Mouse (Mus musculus) lung, adult 2 months (tissue): ENCODE data around the gene Ank. TPM values are rescaled to one million over a fixed set of nuclear protein-coding genes. Genes with fewer than 3 reads are reported as not detected.

Experiments used
- DNase-seq: peaks from one replicate; pipeline ENCODE4 v3.0.0; 2022
- H3K4me1 ChIP-seq: fragments of 200-500 bp; 2 replicates; pipeline ENCODE4 v1.6.1; 2011; ENCODE audit warnings: low read length; ENCODE audit not compliant: control insufficient read depth, insufficient read depth
- H3K4me3 ChIP-seq: fragments of 200-500 bp; replicated peaks from 2 replicates; pipeline ENCODE3; 2011; ENCODE audit warnings: low read depth, mild to moderate bottlenecking, control low read depth, low read length; ENCODE audit errors: extremely low read depth
- CTCF ChIP-seq: fragments of 200-500 bp; IDR thresholded peaks from 2 replicates; pipeline ENCODE4 v1.5.1; 2011; ENCODE audit warnings: mild to moderate bottlenecking, low read length, control low read depth; ENCODE audit not compliant: insufficient read depth
- POLR2A ChIP-seq: fragments of 200-500 bp; IDR thresholded peaks from 2 replicates; pipeline ENCODE4 v1.6.1; 2011; ENCODE audit warnings: low read depth, mild to moderate bottlenecking, control low read depth, low read length, borderline replicate concordance; ENCODE audit errors: extremely low read depth
- WGBS: fragments of 180-500 bp; shearing (Covaris S2); methylation state at CpG from one replicate; pipeline ENCODE4 v1.1.7; 2018; 5-methylcytosine and 5-hydroxymethylcytosine counted together
- polyA plus RNA-seq: library from polyadenylated mRNA; depleted of rRNA; stranded (reverse); fragments of >200 nt; gene quantifications from 2 replicates; pipeline ENCODE4 v1.2.3, GENCODE M21; 2012

Ank gene
- polyA plus RNA-seq, 1 experiment: 26.4 TPM

- DNase-seq: no peak
- WGBS: 53% methylated on average over 3 of the region's 3 CpGs
- no peak for TF ChIP-seq POLR2A
- no peak for TF ChIP-seq CTCF
- no peak overlapping the region for H3K4me3 ChIP-seq
- H3K4me1 ChIP-seq: no peaks in the 10 kb centered on the region; the same call in 1 of the 2 replicates
Measured at GRCm38 (mm10) chr15:27533036-27533435, 66.6 kb downstream of the Ank start.

DNA sequence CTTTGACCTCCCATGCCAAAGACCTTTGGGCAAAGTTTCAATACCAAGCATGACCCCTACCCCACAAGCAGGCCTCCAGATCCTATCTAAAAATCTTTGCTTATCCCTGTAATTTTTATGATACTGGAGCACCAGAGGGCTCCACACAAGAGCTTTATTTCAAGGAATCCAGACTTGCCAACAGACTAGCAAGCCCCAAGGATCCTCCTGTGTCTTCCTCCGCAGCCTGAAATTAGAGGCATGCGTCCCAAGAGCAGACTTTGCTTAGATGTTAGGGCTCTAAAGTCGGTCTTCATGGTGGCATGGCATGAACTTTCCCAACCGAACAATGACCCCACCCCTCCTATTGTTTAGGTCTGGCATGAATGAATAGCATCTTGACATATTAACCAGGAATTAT lies 69.2 kb downstream of the Ank start:
- DNase-seq: no peak
- WGBS: 77% methylated on average over 4 of the region's 4 CpGs
- TF ChIP-seq POLR2A (no peak), CTCF (no peak)
- H3K4me1 ChIP-seq: no peaks in the 10 kb centered on the region; the same call in 1 of the 2 replicates
- H3K4me3 ChIP-seq: no peak overlapping the region

- DNase-seq: no peak
- no peaks in the 10 kb centered on the region; the same call in 1 of the 2 replicates for H3K4me1 ChIP-seq
- TF ChIP-seq POLR2A (no peak), CTCF (no peak)
- WGBS: 90% methylated on average over 7 of the region's 7 CpGs
- no peak overlapping the region for H3K4me3 ChIP-seq
Measured at GRCm38 (mm10) chr15:27536186-27536585, 69.7 kb downstream of the Ank start.

- WGBS: 44% methylated on average over 5 of the region's 5 CpGs
- Histone ChIP-seq H3K4me1 (no peaks in the 10 kb centered on the region; the same call in 1 of the 2 replicates), H3K4me3 (no peak overlapping the region)
- DNase-seq: no peak
- TF ChIP-seq CTCF (no peak), POLR2A (no peak)
Measured at GRCm38 (mm10) chr15:27536771-27537170, 70.3 kb downstream of the Ank start.

GRCm38 (mm10) chr15:27537519-27538223 lies 71.2 kb downstream of the Ank start:
- H3K4me1 ChIP-seq: no peaks in the 10 kb centered on the region; the same call in 1 of the 2 replicates
- DNase-seq: no peak
- TF ChIP-seq POLR2A: no peak
- TF ChIP-seq CTCF: no peak
- 61% methylated on average over 4 of the region's 4 CpGs for WGBS
- H3K4me3 ChIP-seq: no peak overlapping the region

- WGBS: 77% methylated on average over 9 of the region's 9 CpGs
- DNase-seq: no peak
- Histone ChIP-seq H3K4me3 (no peak overlapping the region), H3K4me1 (no peaks in the 10 kb centered on the region; the same call in 1 of the 2 replicates)
- TF ChIP-seq POLR2A: no peak
- TF ChIP-seq CTCF: no peak
Measured at GRCm38 (mm10) chr15:27539745-27540144, 73.3 kb downstream of the Ank start.

GRCm38 (mm10) chr15:27545203-27545602 lies 78.7 kb downstream of the Ank start:
- Histone ChIP-seq H3K4me1 (no peaks in the 10 kb centered on the region), H3K4me3 (no peak overlapping the region)
- WGBS: 75% methylated on average over 10 of the region's 10 CpGs
- no peak for DNase-seq
- no peak for TF ChIP-seq POLR2A
- TF ChIP-seq CTCF: no peak

- no peak for DNase-seq
- no peak overlapping the region for H3K4me3 ChIP-seq
- WGBS: 73% methylated on average over 6 of the region's 6 CpGs
- H3K4me1 ChIP-seq: no peaks in the 10 kb centered on the region
- TF ChIP-seq POLR2A: no peak
- no peak for TF ChIP-seq CTCF
Measured at GRCm38 (mm10) chr15:27548110-27548509, 81.6 kb downstream of the Ank start.

- Histone ChIP-seq H3K4me1 (no peaks in the 10 kb centered on the region), H3K4me3 (no peak overlapping the region)
- DNase-seq: no peak
- TF ChIP-seq POLR2A (no peak), CTCF (no peak)
- 76% methylated on average over 10 of the region's 10 CpGs for WGBS
Measured at GRCm38 (mm10) chr15:27549071-27549470, 82.6 kb downstream of the Ank start.

DNA sequence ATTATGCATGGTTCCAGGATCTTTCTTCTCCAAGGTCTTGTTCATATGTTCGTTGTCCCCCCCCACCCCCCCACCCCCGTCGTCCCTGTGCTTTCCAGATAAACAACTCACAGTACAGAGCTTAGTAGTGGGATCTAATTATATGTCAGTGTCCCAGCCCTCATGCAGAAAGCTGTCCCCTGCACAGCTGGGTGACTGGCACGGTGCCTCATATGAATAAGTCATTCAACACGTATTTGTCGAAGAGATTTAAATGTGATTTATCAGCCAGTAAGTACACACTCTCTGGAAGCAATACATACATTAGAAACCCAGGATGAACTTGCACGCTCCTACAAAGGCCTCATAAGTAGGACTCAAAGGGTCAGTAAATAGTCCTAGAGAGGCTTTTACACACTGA lies 83.4 kb downstream of the Ank start:
- TF ChIP-seq CTCF (no peak), POLR2A (no peak)
- no peak overlapping the region for H3K4me3 ChIP-seq
- no peaks in the 10 kb centered on the region for H3K4me1 ChIP-seq
- no peak for DNase-seq
- 57% methylated on average over 7 of the region's 7 CpGs for WGBS

GRCm38 (mm10) chr15:27550358-27550992 lies 84.0 kb downstream of the Ank start:
- Histone ChIP-seq H3K4me1 (no peaks in the 10 kb centered on the region), H3K4me3 (no peak overlapping the region)
- DNase-seq: no peak
- 66% methylated on average over 9 of the region's 9 CpGs for WGBS
- no peak for TF ChIP-seq POLR2A
- no peak for TF ChIP-seq CTCF
